Mouse (Mus musculus) kidney, adult 11 months (tissue): Measurements from ENCODE around the gene Ttc39b.

ENCODE experiments used
- DNase-seq: peaks from one replicate; pipeline ENCODE4 v3.0.0; 2022

The Ttc39b gene

GRCm38 (mm10) chr4:83182178-83183068 lies 141.6 kb downstream of the Ttc39b start:
- no peak for DNase-seq

GRCm38 (mm10) chr4:83177471-83177870 lies 146.6 kb downstream of the Ttc39b start:
- DNase-seq = no peak

GRCm38 (mm10) chr4:83174946-83175345 lies 149.1 kb downstream of the Ttc39b start:
- DNase-seq = no peak

GRCm38 (mm10) chr4:83172278-83172677 lies 151.8 kb downstream of the Ttc39b start:
- no peak for DNase-seq

- no peak for DNase-seq
These were observed 153.3 kb downstream of the Ttc39b start for GRCm38 (mm10) chr4:83170741-83171140.
